Mouse (Mus musculus) intestine, embryonic 15.5 days (tissue): ENCODE results near the gene Cmah. TPM values are rescaled to one million over a fixed set of nuclear protein-coding genes. Genes with fewer than 3 reads are reported as not detected.

Experiments
- ATAC-seq: fragments of 200-750 bp; cut with Nextera tagmentation; 2 replicates; pipeline ENCODE4 v1.8.0; 2017; ENCODE audit warnings: moderate TSS enrichment, moderate library complexity
- H3K27ac ChIP-seq: fragments of 300-500 bp; sonication (generic); 2 replicates; pipeline ENCODE4 v1.5.1; 2015; ENCODE audit warnings: mild to moderate bottlenecking, inconsistent platforms
- H3K27me3 ChIP-seq: fragments of 300-500 bp; sonication (generic); replicated peaks from 2 replicates; pipeline ENCODE4 v1.6.1; 2015; ENCODE audit warnings: inconsistent platforms
- H3K36me3 ChIP-seq: fragments of 300-500 bp; sonication (generic); 2 replicates; pipeline ENCODE4 v1.6.1; 2015; ENCODE audit warnings: inconsistent platforms
- H3K4me1 ChIP-seq: fragments of 300-500 bp; sonication (generic); replicated peaks from 2 replicates; pipeline ENCODE4 v1.6.1; 2015; ENCODE audit warnings: inconsistent platforms
- H3K4me2 ChIP-seq: fragments of 300-500 bp; sonication (generic); replicated peaks from 2 replicates; pipeline ENCODE4 v1.6.1; 2015; ENCODE audit warnings: mild to moderate bottlenecking, inconsistent platforms
- H3K4me3 ChIP-seq: fragments of 300-500 bp; sonication (generic); replicated peaks from 2 replicates; pipeline ENCODE4 v1.5.1; 2015; ENCODE audit warnings: inconsistent platforms
- H3K9ac ChIP-seq: fragments of 300-500 bp; sonication (generic); 2 replicates; pipeline ENCODE4 v1.6.1; 2015; ENCODE audit warnings: inconsistent platforms
- H3K9me3 ChIP-seq: fragments of 300-500 bp; sonication (generic); 2 replicates; pipeline ENCODE4 v1.6.1; 2016; ENCODE audit warnings: inconsistent platforms
- WGBS: fragments of 180-500 bp; shearing (Covaris S2); methylation state at CpG from one replicate; pipeline ENCODE4 v1.1.7; 2015; 5-methylcytosine and 5-hydroxymethylcytosine counted together
- polyA plus RNA-seq: library from polyadenylated mRNA; unstranded; fragments of >200 nt; fragmentation: Nextera tagmentation; extraction: Ambion mirVana; gene quantifications from 2 replicates; pipeline ENCODE4 v1.2.1, GENCODE M21; 2015

Gene Cmah
- polyA plus RNA-seq, 1 experiment from 2014 or later, result 0.39 TPM

- no peaks in the 10 kb centered on the region for H3K4me1 ChIP-seq
- WGBS, result 53% methylated on average over 5 of the region's 5 CpGs
- no peak for ATAC-seq
- no peaks in the 10 kb centered on the region for H3K9me3 ChIP-seq
- no peak overlapping the region for H3K4me2 ChIP-seq
- H3K36me3 ChIP-seq, result no peaks in the 10 kb centered on the region
- H3K27me3 ChIP-seq, result no peaks in the 10 kb centered on the region
- no peak overlapping the region for H3K4me3 ChIP-seq
- no peak overlapping the region for H3K9ac ChIP-seq
- no peak overlapping the region for H3K27ac ChIP-seq
Measured at GRCm38 (mm10) chr13:24430215-24430614, 103.0 kb downstream of the Cmah start.

- Histone ChIP-seq H3K4me3 (no peak overlapping the region), H3K9me3 (no peaks in the 10 kb centered on the region), H3K4me2 (no peak overlapping the region), H3K27ac (no peak overlapping the region), H3K36me3 (no peaks in the 10 kb centered on the region), H3K4me1 (no peaks in the 10 kb centered on the region), H3K9ac (no peak overlapping the region), H3K27me3 (no peaks in the 10 kb centered on the region)
- 81% methylated on average over 3 of the region's 3 CpGs for WGBS
- ATAC-seq, result no peak
Measured at GRCm38 (mm10) chr13:24431593-24431992, 104.4 kb downstream of the Cmah start.

- no peak for ATAC-seq
- H3K36me3 ChIP-seq, result no peaks in the 10 kb centered on the region
- WGBS, result 56% methylated on average over 6 of the region's 6 CpGs
- no peak overlapping the region for H3K9ac ChIP-seq
- H3K27me3 ChIP-seq, result no peaks in the 10 kb centered on the region
- no peak overlapping the region for H3K4me3 ChIP-seq
- H3K4me1 ChIP-seq, result peaks cover 11% of the 10 kb centered on the region; the same call in 1 of the 2 replicates
- H3K4me2 ChIP-seq, result no peak overlapping the region
- no peaks in the 10 kb centered on the region for H3K9me3 ChIP-seq
- no peak overlapping the region for H3K27ac ChIP-seq
Measured at GRCm38 (mm10) chr13:24442272-24442671, 115.1 kb downstream of the Cmah start.

- no peak overlapping the region for H3K4me3 ChIP-seq
- no peak overlapping the region for H3K4me2 ChIP-seq
- H3K9ac ChIP-seq, result no peak overlapping the region
- H3K36me3 ChIP-seq, result no peaks in the 10 kb centered on the region
- no peaks in the 10 kb centered on the region for H3K9me3 ChIP-seq
- H3K27ac ChIP-seq, result no peak overlapping the region
- H3K4me1 ChIP-seq, result peaks cover 13% of the 10 kb centered on the region; the same call in 1 of the 2 replicates
- WGBS, result 70% methylated on average over 4 of the region's 4 CpGs
- no peaks in the 10 kb centered on the region for H3K27me3 ChIP-seq
- ATAC-seq, result no peak
Measured at GRCm38 (mm10) chr13:24443763-24444347, 116.7 kb downstream of the Cmah start.

GRCm38 (mm10) chr13:24444709-24445108 lies 117.5 kb downstream of the Cmah start:
- H3K27me3 ChIP-seq, result no peaks in the 10 kb centered on the region
- H3K27ac ChIP-seq, result no peak overlapping the region
- ATAC-seq, result no peak
- 41% methylated on average over 4 of the region's 4 CpGs for WGBS
- no peak overlapping the region for H3K4me3 ChIP-seq
- H3K9ac ChIP-seq, result no peak overlapping the region
- H3K4me2 ChIP-seq, result no peak overlapping the region
- H3K36me3 ChIP-seq, result no peaks in the 10 kb centered on the region
- no peaks in the 10 kb centered on the region for H3K9me3 ChIP-seq
- H3K4me1 ChIP-seq, result peaks cover 13% of the 10 kb centered on the region; the same call in 1 of the 2 replicates

- no peak for ATAC-seq
- no peaks in the 10 kb centered on the region for H3K27me3 ChIP-seq
- 85% methylated on average over 3 of the region's 3 CpGs for WGBS
- H3K9me3 ChIP-seq, result no peaks in the 10 kb centered on the region
- no peak overlapping the region for H3K4me2 ChIP-seq
- no peak overlapping the region for H3K4me3 ChIP-seq
- H3K36me3 ChIP-seq, result no peaks in the 10 kb centered on the region
- no peak overlapping the region for H3K27ac ChIP-seq
- H3K9ac ChIP-seq, result no peak overlapping the region
- peaks cover 13% of the 10 kb centered on the region; the same call in 1 of the 2 replicates for H3K4me1 ChIP-seq
Measured at GRCm38 (mm10) chr13:24445166-24445565, 118.0 kb downstream of the Cmah start.

GRCm38 (mm10) chr13:24446081-24446480 lies 118.9 kb downstream of the Cmah start:
- H3K4me2 ChIP-seq, result no peak overlapping the region
- WGBS, result 67% methylated on average over 4 of the region's 4 CpGs
- H3K36me3 ChIP-seq, result no peaks in the 10 kb centered on the region
- no peaks in the 10 kb centered on the region for H3K27me3 ChIP-seq
- H3K9me3 ChIP-seq, result no peaks in the 10 kb centered on the region
- no peak overlapping the region for H3K27ac ChIP-seq
- H3K4me1 ChIP-seq, result peaks cover 13% of the 10 kb centered on the region; the same call in 1 of the 2 replicates
- no peak overlapping the region for H3K9ac ChIP-seq
- no peak overlapping the region for H3K4me3 ChIP-seq
- no peak for ATAC-seq

GRCm38 (mm10) chr13:24447043-24447442 lies 119.8 kb downstream of the Cmah start:
- 34% methylated on average over 5 of the region's 5 CpGs for WGBS
- H3K9me3 ChIP-seq, result no peaks in the 10 kb centered on the region
- no peak overlapping the region for H3K4me2 ChIP-seq
- no peaks in the 10 kb centered on the region for H3K36me3 ChIP-seq
- no peaks in the 10 kb centered on the region for H3K27me3 ChIP-seq
- no peak overlapping the region for H3K9ac ChIP-seq
- no peak for ATAC-seq
- H3K27ac ChIP-seq, result no peak overlapping the region
- H3K4me3 ChIP-seq, result no peak overlapping the region
- peaks cover 13% of the 10 kb centered on the region; the same call in 1 of the 2 replicates for H3K4me1 ChIP-seq

- no peaks in the 10 kb centered on the region for H3K36me3 ChIP-seq
- no peak overlapping the region for H3K4me3 ChIP-seq
- ATAC-seq, result no peak
- H3K4me2 ChIP-seq, result no peak overlapping the region
- H3K27me3 ChIP-seq, result no peaks in the 10 kb centered on the region
- no peak overlapping the region for H3K9ac ChIP-seq
- H3K4me1 ChIP-seq, result peaks cover 9% of the 10 kb centered on the region; the same call in 1 of the 2 replicates
- 73% methylated on average over 6 of the region's 6 CpGs for WGBS
- no peaks in the 10 kb centered on the region for H3K9me3 ChIP-seq
- no peak overlapping the region for H3K27ac ChIP-seq
Measured at GRCm38 (mm10) chr13:24448578-24448977, 121.4 kb downstream of the Cmah start.

- Histone ChIP-seq H3K27ac (no peak overlapping the region), H3K9ac (no peak overlapping the region), H3K9me3 (no peaks in the 10 kb centered on the region), H3K36me3 (no peaks in the 10 kb centered on the region), H3K4me3 (no peak overlapping the region), H3K4me2 (no peak overlapping the region), H3K27me3 (no peaks in the 10 kb centered on the region), H3K4me1 (0 out of 2 replicates have a peak, but pooled peaks cover 5% of the 10 kb centered on the region)
- ATAC-seq, result no peak
- 67% methylated on average over 2 of the region's 2 CpGs for WGBS
Measured at GRCm38 (mm10) chr13:24451455-24451854, 124.3 kb downstream of the Cmah start.

GRCm38 (mm10) chr13:24453737-24454136 lies 126.5 kb downstream of the Cmah start:
- no peak for ATAC-seq
- Histone ChIP-seq H3K9me3 (no peaks in the 10 kb centered on the region), H3K4me2 (no peak overlapping the region), H3K36me3 (no peaks in the 10 kb centered on the region), H3K27me3 (no peaks in the 10 kb centered on the region), H3K9ac (no peak overlapping the region), H3K4me3 (no peak overlapping the region), H3K4me1 (no peaks in the 10 kb centered on the region), H3K27ac (no peak overlapping the region)
- 86% methylated on average over 5 of the region's 5 CpGs for WGBS

- H3K27ac ChIP-seq, result no peak overlapping the region
Measured at GRCm38 (mm10) chr13:24456385-24456784, 129.2 kb downstream of the Cmah start.

GRCm38 (mm10) chr13:24460517-24460916 lies 133.3 kb downstream of the Cmah start:
- no peak for ATAC-seq
- WGBS, result 91% methylated on average over 5 of the region's 5 CpGs
- no peak overlapping the region for H3K27ac ChIP-seq

More at GRCm38 (mm10) chr13:24456385-24456784, 129.2 kb downstream of the Cmah start:
- H3K9ac ChIP-seq, result no peak overlapping the region
- no peaks in the 10 kb centered on the region for H3K4me1 ChIP-seq
- no peaks in the 10 kb centered on the region for H3K27me3 ChIP-seq
- no peak for ATAC-seq
- WGBS, result 81% methylated on average over 4 of the region's 4 CpGs
- no peak overlapping the region for H3K4me3 ChIP-seq
- no peak overlapping the region for H3K4me2 ChIP-seq
- H3K9me3 ChIP-seq, result no peaks in the 10 kb centered on the region
- H3K36me3 ChIP-seq, result no peaks in the 10 kb centered on the region

More at GRCm38 (mm10) chr13:24460517-24460916, 133.3 kb downstream of the Cmah start:
- Histone ChIP-seq H3K4me1 (no peaks in the 10 kb centered on the region), H3K9ac (no peak overlapping the region), H3K4me3 (no peak overlapping the region), H3K27me3 (no peaks in the 10 kb centered on the region), H3K36me3 (no peaks in the 10 kb centered on the region), H3K9me3 (no peaks in the 10 kb centered on the region), H3K4me2 (no peak overlapping the region)
